ENCODE assay signal across 15 mouse cellular contexts in genomic region chr10:41719587-41719986, GRCm38 (mm10). TPM values are rescaled to one million over a fixed set of nuclear protein-coding genes. Genes with fewer than 3 reads are reported as not detected.
"Had no signal": no experiment of that assay in that cellular context is flagged by ENCODE, and none has a peak within 500 bp of the region (broad histone marks: within the 10 kb centered on the region; RNA-seq: fewer than 3 reads in every experiment).

No protein-coding gene starts in this region.

- H3K4me2 ChIP-seq: limb, embryonic 12.5 days; liver, embryonic 13.5 days; lung, embryonic 15.5 days; midbrain, embryonic 13.5 days; stomach, embryonic 15.5 days had no signal

- H3K4me3 ChIP-seq: layer of hippocampus, adult 2 months; limb, embryonic 12.5 days; liver, embryonic 13.5 days; lung, embryonic 15.5 days; megakaryocyte, embryonic 14.5 days; midbrain, embryonic 13.5 days; stomach, embryonic 15.5 days had no signal

- DNase-seq: kidney, adult 18-20 months; kidney, postnatal 10 days; kidney, postnatal 4 days; liver; liver, embryonic 13.5 days; liver, postnatal 0 days; lung, postnatal 14 days; thymus, postnatal 36 days had no signal

- H3K4me1 ChIP-seq: limb, embryonic 12.5 days; liver, embryonic 13.5 days; megakaryocyte, embryonic 14.5 days had no signal

- H3K27ac ChIP-seq: layer of hippocampus, adult 2 months; limb, embryonic 12.5 days; liver, embryonic 13.5 days; lung, embryonic 15.5 days; macrophage; midbrain, embryonic 13.5 days; stomach, embryonic 15.5 days had no signal

- H3K9me3 ChIP-seq: limb, embryonic 12.5 days; liver, embryonic 13.5 days; lung, embryonic 15.5 days; megakaryocyte, embryonic 14.5 days; midbrain, embryonic 13.5 days; stomach, embryonic 15.5 days had no signal

- H3K36me3 ChIP-seq: liver, embryonic 13.5 days; lung, embryonic 15.5 days; midbrain, embryonic 13.5 days; stomach, embryonic 15.5 days had no signal

- H3K9ac ChIP-seq: limb, embryonic 12.5 days; liver, embryonic 13.5 days; liver, postnatal 0 days; lung, embryonic 15.5 days; midbrain, embryonic 13.5 days; stomach, embryonic 15.5 days had no signal

- ATAC-seq: liver, postnatal 0 days; midbrain, embryonic 13.5 days had no signal

- H3K27me3 ChIP-seq: limb, embryonic 12.5 days; liver, embryonic 13.5 days; lung, embryonic 15.5 days; megakaryocyte, embryonic 14.5 days; midbrain, embryonic 13.5 days; stomach, embryonic 15.5 days had no signal

RNA-seq across cellular contexts. Expression of gene Ccdc162, which starts 3.2 kb away (rescaled TPM):
- polyA plus RNA-seq: macrophage had no signal
